Mouse (Mus musculus): ENCODE measurements around the gene Stat3.

DNA sequence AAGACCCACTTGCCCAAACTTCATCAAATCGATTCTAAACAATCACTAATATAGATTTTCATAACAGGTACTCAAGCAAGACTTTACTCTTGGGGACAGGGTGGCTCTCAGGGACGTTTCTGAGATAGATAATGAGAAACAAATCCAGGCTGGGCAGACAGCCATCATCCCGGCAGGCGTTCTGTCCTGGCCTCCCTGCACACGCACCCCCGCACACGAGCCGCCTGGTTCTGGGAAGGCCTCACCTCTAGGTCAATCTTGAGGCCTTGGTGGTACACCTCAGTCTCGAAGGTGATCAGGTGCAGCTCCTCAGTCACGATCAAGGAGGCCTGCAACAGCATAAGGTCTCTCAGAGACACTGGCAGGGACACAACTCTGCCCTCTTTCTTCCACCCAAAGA is 43.3 kb downstream of the Stat3 start:
- no peak for TF ChIP-seq CTCF (IDR thresholded peaks at IDR 0.05; ENCODE audit: low read depth, low read length)
- no peak for TF ChIP-seq TAL1 (conservative IDR thresholded peaks at IDR 0.05; ENCODE audit: low read depth, low read length)
- TF ChIP-seq POLR2AphosphoS5 (IDR thresholded peaks at IDR 0.05; ENCODE audit: insufficient replicate concordance, low read depth, low read length) = no peak

All from G1E (cell line).